Mouse (Mus musculus) intestine, embryonic 16.5 days (tissue): ENCODE results near the gene H2-DMb2. TPM values are rescaled to one million over a fixed set of nuclear protein-coding genes. Genes with fewer than 3 reads are reported as not detected.

Experiments used
- ATAC-seq: fragments of 200-750 bp; cut with Nextera tagmentation; 2 replicates; pipeline ENCODE4 v1.8.0; 2017; ENCODE audit warnings: moderate TSS enrichment, moderate library complexity
- H3K27ac ChIP-seq: fragments of 300-500 bp; sonication (generic); 2 replicates; pipeline ENCODE4 v1.5.1; 2014; ENCODE audit warnings: mild to moderate bottlenecking, low read length
- H3K27me3 ChIP-seq: fragments of 300-500 bp; sonication (generic); replicated peaks from 2 replicates; pipeline ENCODE4 v1.6.1; 2014; ENCODE audit warnings: low read length, control low read depth, mixed read lengths; ENCODE audit not compliant: control insufficient read depth, insufficient read depth
- H3K36me3 ChIP-seq: fragments of 300-500 bp; sonication (generic); 2 replicates; pipeline ENCODE4 v1.6.1; 2014; ENCODE audit warnings: low read length, control low read depth; ENCODE audit not compliant: control insufficient read depth, insufficient read depth
- H3K4me1 ChIP-seq: fragments of 300-500 bp; sonication (generic); 2 replicates; pipeline ENCODE4 v1.6.1; 2014; ENCODE audit warnings: low read length, control low read depth, mixed read lengths; ENCODE audit not compliant: control insufficient read depth, insufficient read depth
- H3K4me2 ChIP-seq: fragments of 300-500 bp; sonication (generic); 2 replicates; pipeline ENCODE4 v1.6.1; 2014; ENCODE audit warnings: low read depth, low read length, control low read depth
- H3K4me3 ChIP-seq: fragments of 300-500 bp; sonication (generic); 2 replicates; pipeline ENCODE4 v1.5.1; 2014; ENCODE audit warnings: mild to moderate bottlenecking, low read length
- H3K9ac ChIP-seq: fragments of 300-500 bp; sonication (generic); 2 replicates; pipeline ENCODE4 v1.6.1; 2014; ENCODE audit warnings: low read depth, low read length
- H3K9me3 ChIP-seq: fragments of 300-500 bp; sonication (generic); 2 replicates; pipeline ENCODE4 v1.6.1; 2016; ENCODE audit warnings: low read length, control low read depth; ENCODE audit not compliant: control insufficient read depth
- WGBS: fragments of 180-500 bp; shearing (Covaris S2); extraction: QIAGEN DNeasy Blood & Tissue Kit; methylation state at CpG from one replicate; pipeline ENCODE4 v1.1.7; 2014; 5-methylcytosine and 5-hydroxymethylcytosine counted together
- polyA plus RNA-seq: library from polyadenylated mRNA; unstranded; fragments of >200 nt; fragmentation: Nextera tagmentation; extraction: Ambion mirVana; gene quantifications from 2 replicates; pipeline ENCODE4 v1.2.1, GENCODE M21; 2015

The H2-DMb2 gene
- polyA plus RNA-seq, result 0.87 and 0.99 TPM in 2 replicates

GRCm38 (mm10) chr17:34143033-34143432, at the start of gene H2-DMb2:
Gene H2-DMb2, plus strand, starts transcription at chr17:34143307.
- no peak for ATAC-seq
- H3K36me3 ChIP-seq, result no peaks in the 10 kb centered on the region
- H3K9ac ChIP-seq, result no peak within 1 kb of the TSS
- WGBS, result 30% methylated on average over 7 of the region's 7 CpGs
- no peak within 1 kb of the TSS for H3K4me3 ChIP-seq
- H3K27ac ChIP-seq, result no peak within 1 kb of the TSS
- no peaks in the 10 kb centered on the region for H3K9me3 ChIP-seq
- peaks cover 8% of the 10 kb centered on the region; the same call in 1 of the 2 replicates for H3K4me1 ChIP-seq
- H3K4me2 ChIP-seq, result no peak within 1 kb of the TSS
- H3K27me3 ChIP-seq, result peaks cover 8% of the 10 kb centered on the region; the same call in 1 of the 2 replicates

GRCm38 (mm10) chr17:34094283-34095035, 48.6 kb upstream of the H2-DMb2 start:
- no peaks in the 10 kb centered on the region for H3K36me3 ChIP-seq
- H3K27me3 ChIP-seq, result no peaks in the 10 kb centered on the region
- no peak overlapping the region for H3K27ac ChIP-seq
- no peak for ATAC-seq
- H3K4me1 ChIP-seq, result no peaks in the 10 kb centered on the region; the same call in 1 of the 2 replicates
- H3K4me2 ChIP-seq, result no peak overlapping the region
- H3K9me3 ChIP-seq, result no peaks in the 10 kb centered on the region
- H3K9ac ChIP-seq, result no peak overlapping the region
- 80% methylated on average over 27 of the region's 27 CpGs for WGBS
- no peak overlapping the region for H3K4me3 ChIP-seq

- no peaks in the 10 kb centered on the region for H3K36me3 ChIP-seq
- no peak overlapping the region for H3K4me2 ChIP-seq
- no peaks in the 10 kb centered on the region for H3K9me3 ChIP-seq
- no peak overlapping the region for H3K27ac ChIP-seq
- no peaks in the 10 kb centered on the region for H3K27me3 ChIP-seq
- WGBS, result 63% methylated on average over 3 of the region's 3 CpGs
- no peak for ATAC-seq
- H3K4me1 ChIP-seq, result peaks cover 4% of the 10 kb centered on the region; the same call in 1 of the 2 replicates
- no peak overlapping the region for H3K4me3 ChIP-seq
- H3K9ac ChIP-seq, result no peak overlapping the region
Observed at GRCm38 (mm10) chr17:34096497-34097010, 46.6 kb upstream of the H2-DMb2 start.

- Histone ChIP-seq H3K4me3 (no peak overlapping the region), H3K9ac (no peak overlapping the region), H3K27ac (no peak overlapping the region), H3K36me3 (no peaks in the 10 kb centered on the region), H3K27me3 (no peaks in the 10 kb centered on the region), H3K4me1 (peaks cover 4% of the 10 kb centered on the region; the same call in 1 of the 2 replicates), H3K4me2 (no peak overlapping the region), H3K9me3 (no peaks in the 10 kb centered on the region)
- no peak for ATAC-seq
- 72% methylated on average over 5 of the region's 5 CpGs for WGBS
Observed at GRCm38 (mm10) chr17:34097272-34097671, 45.8 kb upstream of the H2-DMb2 start.

- Histone ChIP-seq H3K9me3 (no peaks in the 10 kb centered on the region), H3K4me1 (peaks cover 4% of the 10 kb centered on the region; the same call in 1 of the 2 replicates), H3K4me2 (no peak overlapping the region), H3K27me3 (no peaks in the 10 kb centered on the region), H3K9ac (no peak overlapping the region), H3K4me3 (no peak overlapping the region), H3K36me3 (no peaks in the 10 kb centered on the region), H3K27ac (no peak overlapping the region)
- peak; percentile 43; the same call in 1 of the 2 replicates for ATAC-seq
- WGBS, result 33% methylated on average over 10 of the region's 10 CpGs
Observed at GRCm38 (mm10) chr17:34098709-34099479, 44.2 kb upstream of the H2-DMb2 start.

GRCm38 (mm10) chr17:34099531-34099930, 43.6 kb upstream of the H2-DMb2 start:
- H3K4me1 ChIP-seq, result peaks cover 4% of the 10 kb centered on the region; the same call in 1 of the 2 replicates
- H3K27me3 ChIP-seq, result no peaks in the 10 kb centered on the region
- no peak overlapping the region for H3K27ac ChIP-seq
- H3K4me3 ChIP-seq, result no peak overlapping the region
- no peak overlapping the region for H3K9ac ChIP-seq
- no peaks in the 10 kb centered on the region for H3K36me3 ChIP-seq
- ATAC-seq, result no peak
- 37% methylated on average over 5 of the region's 5 CpGs for WGBS
- no peak overlapping the region for H3K4me2 ChIP-seq
- no peaks in the 10 kb centered on the region for H3K9me3 ChIP-seq

GRCm38 (mm10) chr17:34101185-34101584, 41.9 kb upstream of the H2-DMb2 start:
- Histone ChIP-seq H3K27me3 (no peaks in the 10 kb centered on the region), H3K27ac (no peak overlapping the region), H3K4me3 (no peak overlapping the region), H3K9me3 (no peaks in the 10 kb centered on the region), H3K4me1 (peaks cover 4% of the 10 kb centered on the region; the same call in 1 of the 2 replicates), H3K9ac (no peak overlapping the region), H3K4me2 (no peak overlapping the region), H3K36me3 (no peaks in the 10 kb centered on the region)
- ATAC-seq, result no peak
- WGBS, result 26% methylated on average over 5 of the region's 5 CpGs

GRCm38 (mm10) chr17:34101604-34102032, 41.5 kb upstream of the H2-DMb2 start:
- Histone ChIP-seq H3K4me3 (0 out of 2 replicates have a peak overlapping the region, but pooled peaks have one; percentile 10), H3K9ac (peak overlapping the region; percentile 41; the same call in 1 of the 2 replicates)
- ATAC-seq, result peak; percentile 81

GRCm38 (mm10) chr17:34102831-34103230, 40.3 kb upstream of the H2-DMb2 start:
- Histone ChIP-seq H3K27ac (no peak overlapping the region), H3K4me1 (peaks cover 4% of the 10 kb centered on the region; the same call in 1 of the 2 replicates), H3K36me3 (no peaks in the 10 kb centered on the region), H3K4me2 (no peak overlapping the region), H3K9ac (no peak overlapping the region), H3K4me3 (no peak overlapping the region), H3K27me3 (no peaks in the 10 kb centered on the region), H3K9me3 (no peaks in the 10 kb centered on the region)
- WGBS, result 65% methylated on average over 6 of the region's 6 CpGs
- no peak for ATAC-seq

More at GRCm38 (mm10) chr17:34101604-34102032, 41.5 kb upstream of the H2-DMb2 start:
- Histone ChIP-seq H3K4me2 (peak overlapping the region; percentile 43), H3K27ac (no peak overlapping the region), H3K9me3 (no peaks in the 10 kb centered on the region), H3K36me3 (no peaks in the 10 kb centered on the region), H3K27me3 (no peaks in the 10 kb centered on the region), H3K4me1 (peaks cover 4% of the 10 kb centered on the region; the same call in 1 of the 2 replicates)
- WGBS, result 9% methylated on average over 12 of the region's 12 CpGs
